Mouse (Mus musculus) gastrocnemius, adult 8-10 months (tissue): ENCODE results near the gene Gpc6. TPM values are rescaled to one million over a fixed set of nuclear protein-coding genes. Genes with fewer than 3 reads are reported as not detected.

ENCODE experiments used
- DNase-seq, 2 experiments: peaks; one replicate each; pipeline ENCODE4 v3.0.0; 2022; ENCODE audit warnings: low spot score in 2 of 2
- total RNA-seq, 4 experiments: library from RNA; stranded (reverse); gene quantifications; 2 replicates each; pipeline ENCODE4 v1.2.4; 2022

The Gpc6 gene
- total RNA-seq, 4 experiments from 2014 or later = 1.1 to 3.0 (median 1.2) TPM

DNA sequence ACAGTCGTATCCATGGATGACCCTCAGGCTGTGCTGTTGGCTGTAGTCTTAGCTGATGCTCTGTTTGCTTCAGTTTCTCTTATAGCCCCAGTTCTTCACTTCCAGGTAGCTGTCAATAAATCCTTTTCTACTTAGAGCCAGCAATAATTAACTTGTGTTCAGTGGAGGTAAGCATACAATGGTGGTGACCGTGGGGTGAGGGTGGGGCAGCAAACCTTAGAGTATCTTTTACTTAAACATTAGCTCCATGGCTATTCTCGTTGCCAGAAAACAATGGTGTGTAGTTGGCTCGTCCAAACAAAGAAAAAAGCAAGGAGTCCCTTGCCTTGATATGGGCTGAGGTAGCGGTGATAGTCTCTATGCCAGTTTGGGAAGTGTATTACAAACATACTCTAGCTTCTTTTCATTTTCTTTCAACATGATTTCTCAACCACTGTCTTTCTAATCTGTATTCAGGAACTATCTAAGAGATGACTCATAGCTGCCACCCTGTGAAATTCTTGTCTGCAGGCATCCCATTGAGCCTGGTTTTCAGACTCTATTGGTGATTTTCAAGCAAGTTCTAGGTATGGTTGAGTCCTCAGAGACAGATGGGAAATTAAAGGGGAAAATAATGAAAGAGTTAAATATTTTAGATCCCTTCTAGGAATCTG, 22.9 kb downstream of the Gpc6 start:
- no peak for DNase-seq

- no peak for DNase-seq
These were observed 32.0 kb downstream of the Gpc6 start for GRCm38 (mm10) chr14:116957154-116957553.

GRCm38 (mm10) chr14:116964837-116965236, 39.7 kb downstream of the Gpc6 start:
- no peak for DNase-seq

DNA sequence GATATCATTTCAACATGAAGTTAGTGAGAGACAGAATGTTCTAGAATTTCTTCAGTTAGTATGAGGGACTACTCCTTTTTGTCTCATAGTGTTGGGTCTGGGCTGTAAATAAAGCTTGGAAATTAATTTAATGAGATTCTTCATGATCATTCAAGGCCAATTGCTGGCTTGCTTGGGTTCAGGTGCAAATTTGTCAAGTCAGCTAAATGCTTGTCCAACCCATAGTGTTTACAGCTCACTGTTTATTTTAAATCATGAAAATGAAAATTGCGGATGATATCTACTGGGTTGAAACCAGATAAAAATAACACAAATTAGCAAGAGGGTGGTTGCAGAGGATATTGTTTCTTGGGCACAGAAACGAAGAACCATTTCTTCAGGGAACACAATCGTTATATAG, 49.6 kb downstream of the Gpc6 start:
- no peak for DNase-seq

- no peak for DNase-seq
These were observed 50.1 kb downstream of the Gpc6 start for GRCm38 (mm10) chr14:116975224-116975623.

- no peak for DNase-seq
These were observed 52.1 kb downstream of the Gpc6 start for GRCm38 (mm10) chr14:116977259-116977658.

GRCm38 (mm10) chr14:116979714-116980382, 54.7 kb downstream of the Gpc6 start:
- no peak for DNase-seq

DNA sequence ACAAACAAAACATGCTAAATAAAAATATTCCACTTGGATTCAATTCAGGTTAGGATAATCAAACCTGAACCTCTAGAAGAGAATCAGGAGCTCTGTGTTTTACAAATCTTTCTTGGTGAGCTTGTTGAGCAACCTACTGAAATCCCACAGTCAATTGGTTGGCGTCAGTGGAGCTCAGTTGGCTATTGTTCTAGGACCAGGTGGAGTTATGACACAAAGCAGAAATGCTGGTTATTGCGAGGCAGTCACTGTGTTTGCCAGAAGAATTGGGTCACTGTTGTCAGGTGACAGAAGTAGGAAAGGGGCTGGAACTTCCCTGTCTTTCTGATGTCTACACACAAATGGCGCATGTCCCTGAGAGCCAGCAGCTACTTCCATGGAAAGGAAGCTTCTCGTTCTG, 56.6 kb downstream of the Gpc6 start:
- no peak for DNase-seq

GRCm38 (mm10) chr14:116987341-116987740, 62.2 kb downstream of the Gpc6 start:
- DNase-seq = no peak

GRCm38 (mm10) chr14:117000376-117000775, 75.3 kb downstream of the Gpc6 start:
- DNase-seq = no peak

DNA sequence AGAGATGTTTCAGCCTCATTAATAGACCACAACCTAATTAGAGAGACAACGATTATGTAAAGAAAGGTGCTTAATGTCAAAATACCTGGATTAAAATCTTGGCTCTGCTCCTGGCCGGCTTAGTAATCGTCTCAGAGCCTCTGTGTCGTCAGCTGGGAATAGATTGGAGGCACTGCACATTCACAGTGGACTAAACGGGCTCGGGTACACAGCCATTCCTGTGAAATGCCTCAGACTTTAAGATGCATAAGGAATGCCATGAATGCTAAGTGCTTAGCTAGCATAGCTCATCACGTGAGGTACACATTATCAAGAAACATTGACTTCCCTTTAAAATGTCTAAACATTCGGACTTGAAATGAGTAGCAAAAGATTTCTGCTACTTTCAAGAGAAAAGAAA, 77.2 kb downstream of the Gpc6 start:
- no peak for DNase-seq

- no peak for DNase-seq
These were observed 83.7 kb downstream of the Gpc6 start for GRCm38 (mm10) chr14:117008781-117009180.

DNA sequence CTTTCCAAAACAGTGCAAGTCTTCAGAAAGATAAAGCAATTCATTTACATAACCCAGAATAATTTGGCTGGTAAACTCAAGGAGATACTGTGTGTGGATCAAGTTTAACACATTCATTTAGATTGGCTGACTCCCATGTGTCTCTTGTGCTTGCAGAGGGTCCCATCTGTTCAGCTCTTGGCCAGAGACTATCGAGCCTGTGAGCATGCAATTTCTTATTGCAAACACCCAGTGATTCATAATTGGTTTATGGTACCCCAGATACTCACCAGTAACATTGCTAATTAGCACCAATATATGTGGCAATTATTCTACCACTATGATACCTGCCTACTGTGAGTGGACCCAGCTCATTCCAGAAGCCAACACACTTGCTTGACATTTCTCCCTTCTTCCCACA, 87.9 kb downstream of the Gpc6 start:
- DNase-seq = no peak

GRCm38 (mm10) chr14:117013554-117014117, 88.5 kb downstream of the Gpc6 start:
- DNase-seq = no peak

DNA sequence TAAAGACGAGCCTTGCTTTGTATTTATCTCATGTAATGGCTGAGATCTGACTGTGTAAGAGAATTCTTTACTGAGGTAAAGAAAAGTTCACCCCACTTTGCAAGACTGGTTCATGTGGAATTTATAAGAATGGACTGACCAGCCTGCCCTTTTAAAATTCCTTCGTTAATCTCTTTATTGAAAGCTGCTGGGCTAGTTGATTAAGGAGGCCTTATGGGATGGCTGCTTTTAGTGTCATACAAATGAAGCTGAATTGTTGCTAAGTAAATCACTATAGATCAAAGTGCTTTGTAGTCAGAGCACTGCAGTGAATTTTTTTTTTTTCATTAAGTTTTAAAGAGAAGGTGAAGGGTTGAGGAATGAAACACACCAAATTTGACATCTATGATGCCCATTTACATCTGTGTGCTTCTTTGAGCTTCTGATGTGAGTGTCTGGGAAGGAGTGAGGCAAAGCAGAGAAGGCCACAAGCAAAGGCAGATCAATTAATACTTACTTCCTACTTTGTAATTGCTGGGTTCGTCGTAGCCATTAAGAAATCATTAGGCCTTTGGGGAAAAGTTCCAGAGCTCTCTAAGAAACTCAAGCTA, 90.3 kb downstream of the Gpc6 start:
- DNase-seq = no peak

DNA sequence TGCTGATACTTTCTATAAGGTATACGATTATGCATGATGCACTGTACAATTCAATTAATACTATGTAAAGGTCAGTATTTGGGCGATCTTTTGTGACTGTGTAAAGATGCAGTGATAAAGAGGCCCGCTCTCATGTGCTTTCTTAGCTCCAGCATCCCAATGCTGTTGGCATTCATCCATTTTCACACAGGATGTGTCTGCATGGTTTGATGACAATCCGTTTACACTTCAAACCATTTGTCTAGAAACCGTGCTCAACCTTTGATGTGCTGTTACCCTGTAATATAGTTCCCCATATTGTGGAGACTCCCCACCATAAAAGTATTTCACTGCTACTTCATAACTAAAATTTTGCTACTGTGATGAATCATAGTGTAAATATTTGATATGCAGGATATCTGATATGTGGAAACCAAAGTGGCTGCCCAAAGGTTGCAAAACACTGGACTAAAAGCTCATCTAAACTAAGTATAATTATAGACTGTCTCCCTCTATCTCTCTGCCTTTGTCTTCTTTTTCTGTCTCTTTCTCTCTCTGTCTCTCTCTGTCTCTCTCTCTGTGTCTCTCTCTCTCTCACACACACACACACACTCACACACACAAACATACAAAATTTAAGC, 97.2 kb downstream of the Gpc6 start:
- DNase-seq = no peak

DNA sequence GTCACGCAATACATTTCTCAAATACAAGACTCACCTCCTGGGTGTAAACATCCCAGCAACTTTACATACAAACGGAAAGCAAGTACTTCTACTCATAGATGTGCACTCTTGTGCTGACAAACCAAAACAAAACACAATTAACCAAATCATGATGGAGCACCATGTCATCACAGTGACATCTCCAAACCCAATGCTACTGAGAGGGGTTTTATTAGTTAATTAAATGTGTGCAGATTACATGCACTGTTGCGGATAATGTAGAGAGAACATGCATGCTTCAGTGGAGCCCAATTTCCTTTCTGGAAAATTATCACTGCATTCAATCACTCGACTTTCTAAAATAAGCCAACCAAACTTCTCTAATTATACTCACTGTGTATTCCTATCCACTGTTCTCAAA, 109.0 kb downstream of the Gpc6 start:
- no peak for DNase-seq

- DNase-seq = no peak
These were observed 115.9 kb downstream of the Gpc6 start for GRCm38 (mm10) chr14:117041017-117041416.

DNA sequence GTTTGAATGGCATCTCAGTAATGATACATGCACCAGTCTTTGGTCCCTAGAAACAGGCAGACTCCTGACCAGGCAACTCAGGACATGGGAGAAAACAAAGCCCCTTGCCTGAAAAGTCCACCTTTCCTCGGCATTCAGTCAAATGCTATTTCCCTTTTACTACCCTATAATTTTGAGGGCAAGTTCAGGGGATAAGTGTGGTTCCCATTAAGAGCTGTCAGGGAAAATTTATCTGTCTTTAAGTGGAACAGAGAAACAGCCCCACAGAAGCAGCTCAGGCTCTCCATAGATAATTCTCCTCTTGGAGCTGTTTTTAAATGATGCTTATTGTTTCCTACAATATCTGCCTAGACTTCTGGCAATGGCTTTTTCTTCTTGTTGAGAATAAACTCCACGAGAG, 123.8 kb downstream of the Gpc6 start:
- no peak for DNase-seq

DNA sequence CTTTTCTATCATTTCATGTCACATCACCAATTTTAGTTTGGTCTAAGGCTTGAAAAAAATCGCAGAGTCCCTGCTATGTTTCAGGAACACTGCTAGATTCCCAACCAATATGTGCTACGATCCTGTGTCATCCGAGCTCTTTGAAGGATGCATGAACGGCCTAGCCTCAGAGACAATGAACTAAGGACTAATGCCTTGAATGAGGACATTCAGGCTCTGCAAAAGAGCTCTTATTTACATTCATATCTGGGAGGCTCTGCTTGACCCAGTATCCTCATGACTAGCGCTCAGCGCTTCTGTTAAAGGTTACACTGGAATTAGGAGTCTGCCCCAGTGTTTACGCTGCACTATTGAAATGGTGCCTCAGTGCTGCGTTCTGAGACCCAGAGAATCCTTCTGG, 125.8 kb downstream of the Gpc6 start:
- no peak for DNase-seq

- no peak for DNase-seq
These were observed 128.2 kb downstream of the Gpc6 start for GRCm38 (mm10) chr14:117053361-117053760.

DNA sequence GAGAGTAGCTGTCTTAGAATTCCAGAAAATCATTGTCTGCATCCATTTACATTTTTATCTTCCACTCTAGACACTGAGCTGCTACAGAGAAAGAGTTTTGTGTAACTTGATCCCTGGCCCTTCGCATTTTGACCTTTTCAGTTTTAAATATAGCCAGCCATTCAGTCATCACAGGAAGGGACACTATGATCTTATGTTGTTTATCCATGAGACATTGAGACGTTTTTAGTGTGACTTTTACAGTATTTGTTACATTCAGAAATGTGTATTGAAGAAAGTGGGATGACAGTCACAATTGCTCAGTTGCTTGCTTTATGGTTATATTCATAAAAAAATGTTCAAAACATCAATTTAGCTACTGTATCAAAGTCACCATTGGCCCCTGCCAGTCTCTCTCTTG, 130.0 kb downstream of the Gpc6 start:
- DNase-seq = no peak
